Mouse (Mus musculus): ENCODE measurements around the gene Nutf2-ps1. TPM values are rescaled to one million over a fixed set of nuclear protein-coding genes. Genes with fewer than 3 reads are reported as not detected.

Nutf2-ps1 gene
- polyA plus RNA-seq, 1 experiment, result 62.6 TPM

GRCm38 (mm10) chr19:53578597-53579252, 10.1 kb downstream of the Nutf2-ps1 start:
- no peak overlapping the region for H3K4me3 ChIP-seq (ENCODE audit: insufficient read depth, low read length)
- no peak overlapping the region for H3K27ac ChIP-seq (ENCODE audit: insufficient read depth, low read depth, low read length)
- no peaks in the 10 kb centered on the region for H3K4me1 ChIP-seq (ENCODE audit: control insufficient read depth, insufficient read depth, low read length)
- TF ChIP-seq POLR2A (IDR thresholded peaks at IDR 0.05; ENCODE audit: borderline replicate concordance, low read depth, low read length), result no peak
- peak; percentile 23; the same call in 1 of the 2 replicates for TF ChIP-seq CTCF (IDR thresholded peaks at IDR 0.05; ENCODE audit: low read depth, low read length)

- Histone ChIP-seq H3K4me3 (ENCODE audit: insufficient read depth, low read length) (no peak overlapping the region), H3K27ac (ENCODE audit: insufficient read depth, low read depth, low read length) (no peak overlapping the region), H3K4me1 (ENCODE audit: control insufficient read depth, insufficient read depth, low read length) (no peaks in the 10 kb centered on the region)
- no peak for TF ChIP-seq POLR2A (IDR thresholded peaks at IDR 0.05; ENCODE audit: borderline replicate concordance, low read depth, low read length)
- no peak for TF ChIP-seq CTCF (IDR thresholded peaks at IDR 0.05; ENCODE audit: low read depth, low read length)
Measured at GRCm38 (mm10) chr19:53577025-53577800, 11.7 kb downstream of the Nutf2-ps1 start.

- TF ChIP-seq POLR2A (IDR thresholded peaks at IDR 0.05; ENCODE audit: borderline replicate concordance, low read depth, low read length) (no peak), CTCF (IDR thresholded peaks at IDR 0.05; ENCODE audit: low read depth, low read length) (no peak)
- Histone ChIP-seq H3K27ac (ENCODE audit: insufficient read depth, low read depth, low read length) (no peak overlapping the region), H3K4me3 (ENCODE audit: insufficient read depth, low read length) (no peak overlapping the region), H3K4me1 (ENCODE audit: control insufficient read depth, insufficient read depth, low read length) (no peaks in the 10 kb centered on the region)
Measured at GRCm38 (mm10) chr19:53576061-53576460, 12.8 kb downstream of the Nutf2-ps1 start.

- Histone ChIP-seq H3K27ac (ENCODE audit: insufficient read depth, low read depth, low read length) (no peak overlapping the region), H3K4me3 (ENCODE audit: insufficient read depth, low read length) (no peak overlapping the region), H3K4me1 (ENCODE audit: control insufficient read depth, insufficient read depth, low read length) (no peaks in the 10 kb centered on the region)
- TF ChIP-seq POLR2A (IDR thresholded peaks at IDR 0.05; ENCODE audit: borderline replicate concordance, low read depth, low read length) (no peak), CTCF (IDR thresholded peaks at IDR 0.05; ENCODE audit: low read depth, low read length) (no peak)
Measured at GRCm38 (mm10) chr19:53575296-53576010, 13.4 kb downstream of the Nutf2-ps1 start.

- Histone ChIP-seq H3K4me1 (ENCODE audit: control insufficient read depth, insufficient read depth, low read length) (no peaks in the 10 kb centered on the region), H3K4me3 (ENCODE audit: insufficient read depth, low read length) (no peak overlapping the region), H3K27ac (ENCODE audit: insufficient read depth, low read depth, low read length) (no peak overlapping the region)
- TF ChIP-seq POLR2A (IDR thresholded peaks at IDR 0.05; ENCODE audit: borderline replicate concordance, low read depth, low read length), result no peak
- TF ChIP-seq CTCF (IDR thresholded peaks at IDR 0.05; ENCODE audit: low read depth, low read length), result no peak
Measured at GRCm38 (mm10) chr19:53574546-53574945, 14.3 kb downstream of the Nutf2-ps1 start.

- TF ChIP-seq POLR2A (IDR thresholded peaks at IDR 0.05; ENCODE audit: borderline replicate concordance, low read depth, low read length) (no peak), CTCF (IDR thresholded peaks at IDR 0.05; ENCODE audit: low read depth, low read length) (no peak)
- no peak overlapping the region for H3K27ac ChIP-seq (ENCODE audit: insufficient read depth, low read depth, low read length)
Measured at GRCm38 (mm10) chr19:53574131-53574530, 14.7 kb downstream of the Nutf2-ps1 start.

GRCm38 (mm10) chr19:53573151-53573550, 15.7 kb downstream of the Nutf2-ps1 start:
- Histone ChIP-seq H3K4me3 (ENCODE audit: insufficient read depth, low read length) (no peak overlapping the region), H3K4me1 (ENCODE audit: control insufficient read depth, insufficient read depth, low read length) (peaks cover 5% of the 10 kb centered on the region; the same call in 1 of the 2 replicates), H3K27ac (ENCODE audit: insufficient read depth, low read depth, low read length) (no peak overlapping the region)
- TF ChIP-seq CTCF (IDR thresholded peaks at IDR 0.05; ENCODE audit: low read depth, low read length) (no peak), POLR2A (IDR thresholded peaks at IDR 0.05; ENCODE audit: borderline replicate concordance, low read depth, low read length) (no peak)

More at GRCm38 (mm10) chr19:53574131-53574530, 14.7 kb downstream of the Nutf2-ps1 start:
- Histone ChIP-seq H3K4me1 (ENCODE audit: control insufficient read depth, insufficient read depth, low read length) (no peaks in the 10 kb centered on the region), H3K4me3 (ENCODE audit: insufficient read depth, low read length) (no peak overlapping the region)

- no peak overlapping the region for H3K27ac ChIP-seq (ENCODE audit: insufficient read depth, low read depth, low read length)
- TF ChIP-seq POLR2A (IDR thresholded peaks at IDR 0.05; ENCODE audit: borderline replicate concordance, low read depth, low read length) (no peak), CTCF (IDR thresholded peaks at IDR 0.05; ENCODE audit: low read depth, low read length) (no peak)
- H3K4me1 ChIP-seq (ENCODE audit: control insufficient read depth, insufficient read depth, low read length), result peaks cover 7% of the 10 kb centered on the region
- no peak overlapping the region for H3K4me3 ChIP-seq (ENCODE audit: insufficient read depth, low read length)
Measured at GRCm38 (mm10) chr19:53572607-53573006, 16.3 kb downstream of the Nutf2-ps1 start.

GRCm38 (mm10) chr19:53571501-53572428, 17.1 kb downstream of the Nutf2-ps1 start:
- H3K4me3 ChIP-seq (ENCODE audit: insufficient read depth, low read length), result no peak overlapping the region
- TF ChIP-seq CTCF (IDR thresholded peaks at IDR 0.05; ENCODE audit: low read depth, low read length) (no peak), POLR2A (IDR thresholded peaks at IDR 0.05; ENCODE audit: borderline replicate concordance, low read depth, low read length) (no peak)

More at GRCm38 (mm10) chr19:53571501-53572428, 17.1 kb downstream of the Nutf2-ps1 start:
- H3K4me1 ChIP-seq (ENCODE audit: control insufficient read depth, insufficient read depth, low read length), result peaks cover 10% of the 10 kb centered on the region
- no peak overlapping the region for H3K27ac ChIP-seq (ENCODE audit: insufficient read depth, low read depth, low read length)

Measured in bone marrow macrophage, adult 2 months (primary cell).